Mouse (Mus musculus): ENCODE results near the gene Stac. TPM values are rescaled to one million over a fixed set of nuclear protein-coding genes. Genes with fewer than 3 reads are reported as not detected.
A peak's percentile ranks its signal among the peaks of the same experiment; 100 is the strongest.

Stac gene
- total RNA-seq (2021), result 1 to 10 TPM; 3.2 to 3.7 TPM
- long read RNA-seq, experiment 1, partial matches to known transcripts, result 0 of 2 reads
- long read RNA-seq, experiment 1, other reads (novel, unspliced or antisense), result 1 of 2 reads
- long read RNA-seq, experiment 2, partial matches to known transcripts, result 0 of 2 reads
- long read RNA-seq, experiment 2, other reads (novel, unspliced or antisense), result 2 of 2 reads

GRCm38 (mm10) chr9:111689680-111690483, at the start of gene Stac:
Gene Stac (minus strand): TSS chr9:111690348.
- Histone ChIP-seq H3K27ac (peak within 1 kb of the TSS; percentile 5; the same call in 1 of the 2 replicates), H3K4me3 (peak within 1 kb of the TSS; percentile 50)
- DNase-seq (ENCODE audit: low spot score in 2 of 2), result peak in 1 of 2 experiments; percentile 11
- TF ChIP-seq CTCF (conservative IDR thresholded peaks at IDR 0.05), result no peak

GRCm38 (mm10) chr9:111739431-111740245, 49.5 kb upstream of the Stac start:
- DNase-seq (ENCODE audit: low spot score in 2 of 2), result no peak
- TF ChIP-seq CTCF (conservative IDR thresholded peaks at IDR 0.05), result no peak
- Histone ChIP-seq H3K27ac (no peak overlapping the region), H3K4me3 (no peak overlapping the region)

- Histone ChIP-seq H3K27ac (no peak overlapping the region), H3K4me3 (no peak overlapping the region)
- DNase-seq (ENCODE audit: low spot score in 2 of 2), result no peak
- TF ChIP-seq CTCF (conservative IDR thresholded peaks at IDR 0.05), result no peak
Observed at GRCm38 (mm10) chr9:111739026-111739425, 48.9 kb upstream of the Stac start.

- DNase-seq (ENCODE audit: low spot score in 2 of 2), result no peak
- H3K4me3 ChIP-seq, result no peak overlapping the region
- no peak overlapping the region for H3K27ac ChIP-seq
- TF ChIP-seq CTCF (conservative IDR thresholded peaks at IDR 0.05), result no peak
Observed at GRCm38 (mm10) chr9:111737796-111738195, 47.6 kb upstream of the Stac start.

GRCm38 (mm10) chr9:111735931-111736330, 45.8 kb upstream of the Stac start:
- no peak overlapping the region for H3K27ac ChIP-seq
- TF ChIP-seq CTCF (conservative IDR thresholded peaks at IDR 0.05), result no peak
- DNase-seq (ENCODE audit: low spot score in 2 of 2), result no peak
- H3K4me3 ChIP-seq, result no peak overlapping the region

- DNase-seq (ENCODE audit: low spot score in 2 of 2), result no peak
- no peak overlapping the region for H3K4me3 ChIP-seq
- no peak for TF ChIP-seq CTCF (conservative IDR thresholded peaks at IDR 0.05)
- no peak overlapping the region for H3K27ac ChIP-seq
Observed at GRCm38 (mm10) chr9:111731939-111732670, 42.0 kb upstream of the Stac start.

- Histone ChIP-seq H3K4me3 (no peak overlapping the region), H3K27ac (no peak overlapping the region)
- DNase-seq (ENCODE audit: low spot score in 2 of 2), result no peak
- TF ChIP-seq CTCF (conservative IDR thresholded peaks at IDR 0.05), result no peak
Observed at GRCm38 (mm10) chr9:111724981-111725593, 34.9 kb upstream of the Stac start.

GRCm38 (mm10) chr9:111714457-111714856, 24.3 kb upstream of the Stac start:
- H3K4me3 ChIP-seq, result no peak overlapping the region
- no peak for DNase-seq (ENCODE audit: low spot score in 2 of 2)
- no peak for TF ChIP-seq CTCF (conservative IDR thresholded peaks at IDR 0.05)
- no peak overlapping the region for H3K27ac ChIP-seq

- no peak for TF ChIP-seq CTCF (conservative IDR thresholded peaks at IDR 0.05)
- Histone ChIP-seq H3K4me3 (no peak overlapping the region), H3K27ac (no peak overlapping the region)
- no peak for DNase-seq (ENCODE audit: low spot score in 2 of 2)
Observed at GRCm38 (mm10) chr9:111700101-111700500, 10.0 kb upstream of the Stac start.

GRCm38 (mm10) chr9:111690484-111690855, 322 bp upstream of the Stac start:
- TF ChIP-seq CTCF (conservative IDR thresholded peaks at IDR 0.05), result no peak
- Histone ChIP-seq H3K4me3 (peak overlapping the region; percentile 50), H3K27ac (peak overlapping the region; percentile 5; the same call in 1 of the 2 replicates)
- DNase-seq (ENCODE audit: low spot score in 2 of 2), result no peak

- TF ChIP-seq CTCF (conservative IDR thresholded peaks at IDR 0.05), result no peak
- peak; percentile 47 to 50 for DNase-seq (ENCODE audit: low spot score in 2 of 2)
- H3K4me3 ChIP-seq, result peak overlapping the region; percentile 50
- H3K27ac ChIP-seq, result no peak overlapping the region
Observed at GRCm38 (mm10) chr9:111689146-111689545, 1.0 kb downstream of the Stac start.

GRCm38 (mm10) chr9:111684170-111684569, 6.0 kb downstream of the Stac start:
- H3K4me3 ChIP-seq, result no peak overlapping the region
- TF ChIP-seq CTCF (conservative IDR thresholded peaks at IDR 0.05), result no peak
- no peak for DNase-seq (ENCODE audit: low spot score in 2 of 2)
- H3K27ac ChIP-seq, result no peak overlapping the region
